ENCODE assay signal across 12 mouse cellular contexts in the genomic region with DNA sequence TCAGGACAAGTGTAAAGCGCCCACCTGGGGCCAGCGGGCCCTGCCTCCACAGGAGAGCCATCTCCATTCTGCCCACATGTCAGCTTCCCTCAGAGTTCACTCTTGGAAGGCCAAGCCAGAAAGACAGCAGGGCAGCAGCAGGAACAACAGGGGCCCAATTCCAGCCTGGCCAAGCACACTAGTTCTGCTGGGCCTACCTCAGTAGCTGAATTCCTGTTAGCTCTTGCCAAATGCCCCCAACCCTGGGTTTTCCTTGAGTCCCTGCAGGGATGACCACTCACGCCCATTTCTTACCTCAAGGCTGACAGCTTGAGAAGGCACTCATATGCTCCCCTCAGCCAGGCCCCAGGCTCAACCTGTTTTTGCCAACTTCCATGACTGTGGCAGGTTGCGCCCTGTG. TPM values are rescaled to one million over a fixed set of nuclear protein-coding genes. Genes with fewer than 3 reads are reported as not detected.
DNase-seq lines count a peak whose midpoint lies in the region; ATAC-seq and TF ChIP-seq lines count a peak whose summit lies in the region.
"Had no signal": no experiment of that assay in that cellular context is flagged by ENCODE, and none has a peak within 500 bp of the region (broad histone marks: within the 10 kb centered on the region; RNA-seq: fewer than 3 reads in every experiment).

No protein-coding gene starts in this region.

- 56% methylated on average over 4 of the region's 4 CpGs for WGBS in cerebellum, adult 2 months
- 83% methylated on average over 4 of the region's 4 CpGs for WGBS in heart, embryonic 11.5 days (ENCODE audit: insufficient replicate concordance)
- WGBS in intestine, postnatal 0 days: 97% methylated on average over 4 of the region's 4 CpGs
- WGBS in intestine, embryonic 15.5 days: 91% methylated on average over 4 of the region's 4 CpGs
- WGBS in midbrain, embryonic 15.5 days: 79% methylated on average over 4 of the region's 4 CpGs
- 83% methylated on average over 4 of the region's 4 CpGs for WGBS in midbrain, embryonic 13.5 days

- no peak for TF ChIP-seq POLR2A in cerebellum, adult 2 months (IDR thresholded peaks at IDR 0.05; ENCODE audit: borderline replicate concordance, insufficient read depth, low read length)

- no peak overlapping the region for H3K27ac ChIP-seq in cerebellum, adult 2 months (ENCODE audit: insufficient read depth, low read length)
- H3K27ac ChIP-seq in heart, embryonic 11.5 days (ENCODE audit: low read depth, low read length): peak overlapping the region; percentile 92
- peak overlapping the region; percentile 41; the same call in 1 of the 2 replicates for H3K27ac ChIP-seq in intestine, postnatal 0 days (ENCODE audit: low read depth, low read length)
- no peak overlapping the region for H3K27ac ChIP-seq in intestine, embryonic 15.5 days
- H3K27ac ChIP-seq in midbrain, embryonic 15.5 days: peak overlapping the region; percentile 14; the same call in 1 of the 2 replicates
- no peak overlapping the region for H3K27ac ChIP-seq in midbrain, embryonic 13.5 days
- H3K27ac ChIP-seq: liver, embryonic 15.5 days; macrophage had no signal

- no peak overlapping the region for H3K9ac ChIP-seq in heart, embryonic 11.5 days (ENCODE audit: low read depth, low read length)
- H3K9ac ChIP-seq in intestine, postnatal 0 days (ENCODE audit: low read depth, low read length): no peak overlapping the region
- H3K9ac ChIP-seq in intestine, embryonic 15.5 days: no peak overlapping the region
- no peak overlapping the region for H3K9ac ChIP-seq in midbrain, embryonic 15.5 days
- H3K9ac ChIP-seq in midbrain, embryonic 13.5 days (replicated peaks): no peak overlapping the region
- H3K9ac ChIP-seq: liver, embryonic 15.5 days had no signal

- no peaks in the 10 kb centered on the region for H3K9me3 ChIP-seq in heart, embryonic 11.5 days (replicated peaks; ENCODE audit: control insufficient read depth, low read length)
- H3K9me3 ChIP-seq in intestine, postnatal 0 days (ENCODE audit: control insufficient read depth): no peaks in the 10 kb centered on the region
- H3K9me3 ChIP-seq in intestine, embryonic 15.5 days: no peaks in the 10 kb centered on the region
- H3K9me3 ChIP-seq in midbrain, embryonic 15.5 days: no peaks in the 10 kb centered on the region
- no peaks in the 10 kb centered on the region for H3K9me3 ChIP-seq in midbrain, embryonic 13.5 days
- H3K9me3 ChIP-seq: liver, embryonic 15.5 days had no signal

- H3K4me1 ChIP-seq in cerebellum, adult 2 months (ENCODE audit: control insufficient read depth, insufficient read depth, low read length): peaks cover 3% of the 10 kb centered on the region; the same call in 1 of the 2 replicates
- H3K4me1 ChIP-seq in heart, embryonic 11.5 days (ENCODE audit: control insufficient read depth, insufficient read depth, low read length): peaks cover 91% of the 10 kb centered on the region
- H3K4me1 ChIP-seq in intestine, postnatal 0 days (replicated peaks; ENCODE audit: control insufficient read depth, insufficient read depth, low read length): peaks cover 40% of the 10 kb centered on the region
- H3K4me1 ChIP-seq in intestine, embryonic 15.5 days (replicated peaks): peaks cover 67% of the 10 kb centered on the region
- peaks cover 34% of the 10 kb centered on the region for H3K4me1 ChIP-seq in midbrain, embryonic 15.5 days
- peaks cover 60% of the 10 kb centered on the region for H3K4me1 ChIP-seq in midbrain, embryonic 13.5 days (replicated peaks)

- no peaks in the 10 kb centered on the region; the same call in 1 of the 2 replicates for H3K27me3 ChIP-seq in cerebellum, adult 2 months (ENCODE audit: control insufficient read depth, insufficient read depth, low read length)
- H3K27me3 ChIP-seq in heart, embryonic 11.5 days (ENCODE audit: control insufficient read depth, insufficient read depth, low read length): no peaks in the 10 kb centered on the region
- no peaks in the 10 kb centered on the region for H3K27me3 ChIP-seq in intestine, postnatal 0 days (replicated peaks; ENCODE audit: control insufficient read depth, insufficient read depth, low read length)
- H3K27me3 ChIP-seq in intestine, embryonic 15.5 days (replicated peaks): no peaks in the 10 kb centered on the region
- H3K27me3 ChIP-seq in midbrain, embryonic 15.5 days (replicated peaks): no peaks in the 10 kb centered on the region
- peaks cover 8% of the 10 kb centered on the region for H3K27me3 ChIP-seq in midbrain, embryonic 13.5 days
- H3K27me3 ChIP-seq: CH12.LX; liver, embryonic 15.5 days had no signal

- no peak overlapping the region for H3K4me2 ChIP-seq in heart, embryonic 11.5 days
- H3K4me2 ChIP-seq in intestine, postnatal 0 days (replicated peaks; ENCODE audit: low read depth): no peak overlapping the region
- no peak overlapping the region for H3K4me2 ChIP-seq in intestine, embryonic 15.5 days (replicated peaks)
- no peak overlapping the region for H3K4me2 ChIP-seq in midbrain, embryonic 15.5 days
- H3K4me2 ChIP-seq in midbrain, embryonic 13.5 days (replicated peaks): no peak overlapping the region
- H3K4me2 ChIP-seq: liver, embryonic 15.5 days had no signal

- H3K36me3 ChIP-seq in heart, embryonic 11.5 days (ENCODE audit: control insufficient read depth, insufficient read depth, low read length): no peaks in the 10 kb centered on the region
- H3K36me3 ChIP-seq in intestine, postnatal 0 days (ENCODE audit: control insufficient read depth, insufficient read depth): no peaks in the 10 kb centered on the region
- H3K36me3 ChIP-seq in intestine, embryonic 15.5 days: no peaks in the 10 kb centered on the region
- H3K36me3 ChIP-seq in midbrain, embryonic 15.5 days (replicated peaks): no peaks in the 10 kb centered on the region
- H3K36me3 ChIP-seq in midbrain, embryonic 13.5 days: no peaks in the 10 kb centered on the region
- H3K36me3 ChIP-seq: liver, embryonic 15.5 days had no signal

- TF ChIP-seq CTCF in cerebellum, adult 2 months (IDR thresholded peaks at IDR 0.05; ENCODE audit: borderline replicate concordance, insufficient read depth, low read depth, low read length): no peak
- TF ChIP-seq CTCF in intestine, postnatal 0 days (IDR thresholded peaks at IDR 0.05; ENCODE audit: low read depth): no peak

- no peak overlapping the region for H3K4me3 ChIP-seq in cerebellum, adult 2 months (replicated peaks; ENCODE audit: insufficient read depth, low read depth, low read length)
- no peak overlapping the region for H3K4me3 ChIP-seq in heart, embryonic 11.5 days (ENCODE audit: low read depth, low read length)
- H3K4me3 ChIP-seq in intestine, postnatal 0 days (ENCODE audit: low read depth, low read length): no peak overlapping the region
- H3K4me3 ChIP-seq in intestine, embryonic 15.5 days (replicated peaks): no peak overlapping the region
- no peak overlapping the region for H3K4me3 ChIP-seq in midbrain, embryonic 15.5 days
- H3K4me3 ChIP-seq in midbrain, embryonic 13.5 days (replicated peaks): no peak overlapping the region
- H3K4me3 ChIP-seq: liver, embryonic 15.5 days had no signal

- no peak for ATAC-seq in cerebellum, adult (ENCODE audit: insufficient number of reproducible peaks, low FRiP score, low TSS enrichment)
- no peak for ATAC-seq in heart, embryonic 11.5 days (replicated peaks; ENCODE audit: insufficient number of reproducible peaks, low FRiP score, low TSS enrichment)
- ATAC-seq in intestine, postnatal 0 days: no peak
- no peak for ATAC-seq in intestine, embryonic 15.5 days
- no peak for ATAC-seq in midbrain, embryonic 15.5 days (replicated peaks)
- no peak for ATAC-seq in midbrain, embryonic 13.5 days
- ATAC-seq: activated CD4-positive, CD25-positive, alpha-beta regulatory T cell, adult 4 months had no signal

- DNase-seq in cerebellum, adult 2 months: peak; percentile 21 to 23
- DNase-seq in heart, adult 18-20 months: no peak

RNA-seq across cellular contexts. Expression of a gene that starts 22.9 kb away (rescaled TPM):
- 7.1 and 8.3 TPM in 2 replicates for polyA plus RNA-seq in cerebellum, adult 2 months (2012; rRNA removed)
- 9.2 and 11.1 TPM in 2 replicates for polyA plus RNA-seq in heart, embryonic 11.5 days (2014; fragmentation: Nextera tagmentation; extraction: Ambion mirVana)
- total RNA-seq in heart, adult 18-20 months (2021): 10 to 100 TPM; 32.5 to 45.3 TPM
- 7.2 and 7.5 TPM in 2 replicates for polyA plus RNA-seq in intestine, postnatal 0 days (2015; fragmentation: Nextera tagmentation; extraction: Ambion mirVana)
- 4.0 and 4.8 TPM in 2 replicates for polyA plus RNA-seq in intestine, embryonic 15.5 days (2015; fragmentation: Nextera tagmentation; extraction: Ambion mirVana)
- polyA plus RNA-seq in midbrain, embryonic 15.5 days (2015; fragmentation: Nextera tagmentation; extraction: Ambion mirVana): 6.3 and 6.7 TPM in 2 replicates
- polyA plus RNA-seq in midbrain, embryonic 13.5 days (2015; fragmentation: Nextera tagmentation; extraction: Ambion mirVana): 2.7 and 3.6 TPM in 2 replicates
- polyA plus RNA-seq: activated CD4-positive, CD25-positive, alpha-beta regulatory T cell, adult 4 months had no signal

Comparison
In these comparisons a context has a peak if more than half of its experiments do, and no peak if none do; other contexts are left out.
1. H3K27ac ChIP-seq: peak in heart, embryonic 11.5 days (single experiment), intestine, postnatal 0 days (single experiment) and midbrain, embryonic 15.5 days (single experiment); none in cerebellum, adult 2 months (single experiment), intestine, embryonic 15.5 days (single experiment) and midbrain, embryonic 13.5 days (single experiment).
2. DNase-seq: peak in cerebellum, adult 2 months (2 of 2); none in heart, adult 18-20 months (0 of 2).